Mouse (Mus musculus) G1E (cell line): Measurements from ENCODE around the gene Morn5. TPM values are rescaled to one million over a fixed set of nuclear protein-coding genes. Genes with fewer than 3 reads are reported as not detected.

ENCODE experiments used
- ATAC-seq: 2 replicates; pipeline ENCODE4 v1.8.0; 2016; ENCODE audit warnings: mild to moderate bottlenecking; ENCODE audit not compliant: insufficient number of reproducible peaks, poor library complexity, low FRiP score, severe bottlenecking; ENCODE audit errors: extremely low read depth
- DNase-seq: peaks from one replicate; pipeline ENCODE4 v3.0.0; 2012; ENCODE audit warnings: low spot score
- H3K27me3 ChIP-seq: 2 replicates; pipeline ENCODE4 v1.6.1; 2012; ENCODE audit warnings: mild to moderate bottlenecking, low read length, inconsistent platforms; ENCODE audit not compliant: insufficient read depth
- H3K36me3 ChIP-seq: replicated peaks from 2 replicates; pipeline ENCODE3; 2012; ENCODE audit warnings: mild to moderate bottlenecking, inconsistent platforms
- H3K4me1 ChIP-seq: 2 replicates; pipeline ENCODE4 v1.6.1; 2012; ENCODE audit warnings: low read depth, low read length, inconsistent platforms, mixed read lengths; ENCODE audit not compliant: insufficient read depth
- H3K4me3 ChIP-seq: 2 replicates; pipeline ENCODE4 v1.5.1; 2012; ENCODE audit warnings: low read depth, mild to moderate bottlenecking, inconsistent platforms, low read length, moderate library complexity, mixed read lengths
- H3K9me3 ChIP-seq: replicated peaks from 2 replicates; pipeline ENCODE4 v1.6.1; 2012; ENCODE audit warnings: inconsistent platforms
- CTCF ChIP-seq: IDR thresholded peaks from 2 replicates; pipeline ENCODE4 v1.5.1; 2012; ENCODE audit warnings: low read depth, low read length, inconsistent platforms, mixed read lengths
- GATA1 ChIP-seq: IDR thresholded peaks from 2 replicates; pipeline ENCODE4 v1.6.1; 2012; ENCODE audit warnings: borderline replicate concordance, low read length, inconsistent platforms, mixed read lengths
- GATA2 ChIP-seq: IDR thresholded peaks from 2 replicates; pipeline ENCODE4 v1.6.1; 2012; ENCODE audit warnings: low read depth, low read length, inconsistent platforms, borderline replicate concordance
- POLR2AphosphoS5 ChIP-seq: IDR thresholded peaks from 2 replicates; pipeline ENCODE4 v1.6.1; 2012; ENCODE audit warnings: low read depth, low read length, inconsistent platforms; ENCODE audit not compliant: insufficient replicate concordance
- TAL1 ChIP-seq: conservative IDR thresholded peaks from 2 replicates; pipeline ENCODE4 v1.6.1; 2012; ENCODE audit warnings: low read depth, low read length, inconsistent platforms, mixed read lengths
- polyA plus RNA-seq: library from polyadenylated mRNA; stranded (reverse); fragments of >175 nt; gene quantifications from 2 replicates; pipeline ENCODE4 v1.2.3, GENCODE M21; 2012
- total RNA-seq, 2 experiments: library from RNA; stranded (forward) in 1 of 2; stranded (reverse) in 1 of 2; fragments of 200-1000 nt in 1 of 2; fragments of >200 nt in 1 of 2; fragmentation: Nextera tagmentation in 1 of 2; gene quantifications; 2 replicates each; pipeline ENCODE4 v1.2.3; 2014 to 2017

The Morn5 gene
- total and polyA plus RNA-seq, 3 experiments = 0.22 TPM; not detected in 2

DNA sequence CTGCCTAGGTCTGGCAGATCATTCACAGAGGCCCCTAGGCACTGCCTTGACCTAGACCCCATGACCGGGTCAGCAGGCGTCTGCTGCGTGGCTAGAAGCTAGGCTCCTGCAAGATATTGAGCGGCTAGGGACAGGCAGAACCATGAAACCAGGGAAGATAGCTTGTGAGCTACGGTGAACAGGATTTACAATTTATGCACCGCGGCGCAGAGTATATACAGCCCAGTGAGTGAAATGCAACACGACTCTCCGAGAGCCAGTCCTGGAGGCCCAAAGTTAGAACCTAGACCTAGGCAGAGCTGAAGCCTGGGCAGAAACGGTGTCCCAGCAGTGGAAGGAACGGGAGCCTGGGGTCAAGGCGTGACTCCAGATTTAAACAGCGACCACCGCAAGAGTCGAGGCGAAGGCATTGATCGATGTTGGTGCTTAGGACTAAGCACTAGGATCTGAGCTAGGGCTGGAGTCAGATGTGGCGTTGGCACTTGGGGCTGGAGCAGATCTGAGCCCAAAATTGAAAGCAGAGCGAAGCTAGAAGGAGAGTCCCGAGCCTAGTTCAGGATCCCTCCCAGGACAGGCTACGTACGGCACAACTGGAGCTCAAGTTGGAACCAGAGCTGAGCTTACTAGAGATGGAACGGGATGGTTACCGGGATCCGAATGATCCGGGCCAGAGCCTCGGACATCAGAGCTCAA lies 52.8 kb downstream of the Morn5 start:
- Histone ChIP-seq H3K27me3 (peaks cover 69% of the 10 kb centered on the region), H3K4me3 (no peak overlapping the region), H3K9me3 (no peaks in the 10 kb centered on the region), H3K4me1 (no peaks in the 10 kb centered on the region), H3K36me3 (no peaks in the 10 kb centered on the region)
- ATAC-seq = no peak
- no peak for DNase-seq
- TF ChIP-seq POLR2AphosphoS5 = no peak
- TF ChIP-seq TAL1 = no peak
- no peak for TF ChIP-seq GATA1
- TF ChIP-seq GATA2 = no peak

DNA sequence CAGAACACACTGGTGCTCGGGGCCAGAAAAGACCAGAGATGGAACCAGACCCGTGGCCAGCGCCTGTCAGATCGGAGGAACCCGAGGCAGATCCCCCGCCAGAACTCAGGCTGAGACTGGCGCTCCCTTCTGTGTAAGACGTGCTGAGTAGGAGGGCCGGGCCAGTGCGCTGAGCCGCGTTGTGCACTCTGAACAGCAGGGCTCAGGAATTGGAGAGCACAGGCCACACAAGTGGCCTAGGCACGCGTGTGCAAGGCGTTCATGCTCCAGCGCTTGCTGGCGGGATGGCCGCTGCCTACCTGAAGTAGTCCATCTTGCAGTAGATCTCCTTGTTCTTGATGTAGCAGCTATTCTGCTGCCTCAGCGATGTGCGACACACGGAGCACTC lies 53.3 kb downstream of the Morn5 start:
- Histone ChIP-seq H3K4me1 (no peaks in the 10 kb centered on the region), H3K4me3 (no peak overlapping the region), H3K9me3 (no peaks in the 10 kb centered on the region), H3K36me3 (no peaks in the 10 kb centered on the region), H3K27me3 (peaks cover 66% of the 10 kb centered on the region)
- ATAC-seq (no peak), DNase-seq (no peak)
- TF ChIP-seq GATA1 (no peak), CTCF (no peak), GATA2 (no peak), POLR2AphosphoS5 (no peak), TAL1 (no peak)

DNA sequence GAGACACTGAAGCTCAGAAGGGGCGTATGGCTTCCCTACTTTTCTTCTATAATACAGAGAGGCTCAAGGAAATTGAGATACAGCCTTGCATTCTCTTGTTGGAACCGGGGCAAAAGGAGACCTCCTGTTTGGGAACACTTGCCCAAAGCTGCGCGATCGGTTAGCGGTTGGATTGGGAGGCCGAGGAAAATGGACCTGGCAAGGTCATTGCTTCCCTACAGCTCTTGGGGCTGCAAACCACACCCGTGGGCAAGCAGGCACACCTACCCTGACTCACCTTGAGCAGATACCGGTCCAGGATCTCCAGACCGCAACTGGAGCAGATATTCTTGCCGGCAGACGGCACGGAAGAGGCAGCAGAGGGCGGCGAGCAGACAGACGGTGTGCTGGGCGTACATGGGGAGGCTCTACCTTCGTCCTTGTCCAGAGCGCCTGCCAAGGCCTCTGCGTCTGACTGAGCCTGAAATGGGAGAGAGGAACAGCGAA lies 53.9 kb downstream of the Morn5 start:
- Histone ChIP-seq H3K36me3 (no peaks in the 10 kb centered on the region), H3K4me1 (no peaks in the 10 kb centered on the region), H3K9me3 (no peaks in the 10 kb centered on the region), H3K4me3 (no peak overlapping the region), H3K27me3 (peaks cover 64% of the 10 kb centered on the region)
- ATAC-seq = no peak
- DNase-seq = no peak
- TF ChIP-seq POLR2AphosphoS5 = no peak
- TF ChIP-seq GATA1 = no peak
- TF ChIP-seq TAL1 = no peak
- TF ChIP-seq CTCF = no peak
- TF ChIP-seq GATA2 = no peak

DNA sequence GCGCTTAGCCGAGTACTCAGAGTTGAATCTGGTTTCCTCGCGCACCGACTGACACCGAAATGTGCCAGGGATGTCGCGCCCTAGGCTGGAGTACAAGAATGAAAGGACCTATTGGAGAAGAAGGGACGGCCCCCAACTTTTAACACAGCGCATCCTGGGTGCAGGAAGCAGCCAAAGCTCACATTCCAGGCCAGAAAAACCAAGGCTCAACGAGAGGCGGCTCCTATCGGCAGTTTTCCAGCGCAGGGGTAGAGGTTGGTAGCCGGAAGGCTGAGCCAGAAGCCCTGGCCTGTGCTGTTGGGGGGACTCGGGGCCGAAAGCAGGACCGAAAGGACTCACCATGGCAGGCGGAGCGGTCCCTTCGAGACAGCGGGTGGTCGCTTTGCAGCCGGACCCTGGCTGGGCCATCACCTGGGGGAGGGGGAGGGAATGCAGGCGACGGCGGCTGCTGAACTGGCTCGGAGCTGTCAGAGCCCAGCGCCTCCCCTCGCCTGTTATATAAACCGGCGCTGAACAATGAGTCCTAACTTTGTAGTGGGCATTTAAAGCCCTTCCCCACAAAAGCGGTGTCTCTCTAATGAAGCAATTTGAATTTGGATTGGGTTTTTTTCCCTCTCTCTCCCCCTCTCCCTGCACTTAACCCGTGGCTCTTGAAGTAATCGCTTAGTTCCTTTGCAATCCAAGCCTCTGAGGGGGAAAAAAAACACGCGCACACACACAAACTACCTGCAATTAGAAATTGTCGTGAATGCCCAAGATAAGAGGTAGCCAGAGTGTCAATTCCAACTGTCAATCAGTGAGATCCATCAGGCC lies 54.5 kb downstream of the Morn5 start:
- TF ChIP-seq GATA2 (no peak), POLR2AphosphoS5 (no peak), TAL1 (no peak), CTCF (no peak), GATA1 (no peak)
- H3K4me3 ChIP-seq = no peak overlapping the region
- no peak for ATAC-seq
- no peaks in the 10 kb centered on the region for H3K4me1 ChIP-seq
- H3K9me3 ChIP-seq = no peaks in the 10 kb centered on the region
- DNase-seq = no peak
- no peaks in the 10 kb centered on the region for H3K36me3 ChIP-seq
- H3K27me3 ChIP-seq = peaks cover 59% of the 10 kb centered on the region

DNA sequence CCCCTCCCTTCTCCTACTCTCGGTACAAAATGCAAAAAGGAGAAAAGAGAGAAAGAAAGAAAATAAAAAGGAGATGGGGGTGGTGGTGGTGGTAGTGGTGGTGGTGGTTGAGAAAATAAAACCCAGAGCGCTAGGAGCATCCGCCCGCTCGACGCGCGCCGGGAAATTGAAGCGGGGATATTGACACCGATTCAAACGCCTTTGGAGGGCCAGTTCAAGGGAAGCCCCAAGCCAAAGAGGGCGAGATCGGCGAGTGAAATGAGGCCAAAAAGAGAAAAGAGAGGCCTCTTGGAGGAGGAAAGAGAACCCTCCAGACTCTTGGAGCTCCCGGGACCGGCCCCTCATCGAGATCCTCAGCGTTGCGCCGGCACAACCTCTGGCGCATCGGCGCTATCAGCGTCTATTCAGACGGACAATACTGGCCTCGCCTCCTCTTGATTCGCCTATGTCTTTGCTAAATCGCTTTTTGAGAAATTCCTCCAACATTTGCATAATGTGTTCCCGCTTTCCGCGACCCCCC lies 55.2 kb downstream of the Morn5 start:
- no peaks in the 10 kb centered on the region for H3K4me1 ChIP-seq
- no peaks in the 10 kb centered on the region for H3K36me3 ChIP-seq
- DNase-seq (no peak), ATAC-seq (no peak)
- peaks cover 56% of the 10 kb centered on the region for H3K27me3 ChIP-seq
- TF ChIP-seq GATA2 (no peak), CTCF (no peak)
- H3K9me3 ChIP-seq = no peaks in the 10 kb centered on the region
- H3K4me3 ChIP-seq = no peak overlapping the region

DNA sequence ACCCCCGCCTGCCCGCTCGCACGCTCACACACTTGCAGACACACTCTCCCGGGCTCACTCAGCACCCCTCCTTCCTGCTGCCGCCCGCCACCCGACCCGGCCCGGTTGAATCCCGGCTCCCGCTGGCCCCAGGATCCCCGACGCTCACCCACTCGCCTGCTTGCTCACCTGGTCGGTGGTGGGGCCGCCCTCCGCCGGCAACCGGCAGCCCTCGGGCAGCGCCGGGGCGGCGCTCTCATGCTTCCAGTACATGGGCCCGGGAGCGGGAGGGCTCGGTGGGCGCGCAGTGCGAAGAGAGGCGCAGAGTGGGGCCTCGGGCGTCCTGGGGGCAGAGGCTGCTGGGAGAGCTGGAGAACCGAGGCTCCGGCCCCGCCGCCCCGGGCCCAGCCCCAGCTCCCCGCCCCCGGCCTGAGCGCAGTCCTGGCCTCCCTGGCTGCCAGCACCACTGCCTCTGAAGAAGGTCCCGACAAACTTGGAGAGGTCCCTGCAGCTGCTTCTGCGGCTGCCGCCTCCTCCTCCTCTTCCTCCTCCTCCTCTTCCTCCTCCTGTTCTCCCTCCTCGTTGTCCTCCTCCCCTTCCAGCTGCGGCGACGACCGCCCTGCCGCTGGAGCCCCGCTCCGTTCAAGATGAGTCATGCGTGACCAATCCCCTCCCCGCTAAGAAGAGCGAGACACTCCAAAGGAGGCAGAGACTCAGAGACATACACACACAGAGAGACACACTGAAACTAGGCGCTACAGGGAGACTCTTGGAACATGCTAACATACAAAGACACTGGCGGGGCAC lies 55.9 kb downstream of the Morn5 start, which contains the start of gene Lhx6:
TSS of gene Lhx6 (minus strand) at position 453 of the 786 bp plus-strand sequence.
- DNase-seq (no peak), ATAC-seq (no peak)
- Histone ChIP-seq H3K4me3 (no peak within 1 kb of the TSS), H3K4me1 (no peaks in the 10 kb centered on the region), H3K36me3 (no peaks in the 10 kb centered on the region), H3K9me3 (no peaks in the 10 kb centered on the region), H3K27me3 (peaks cover 55% of the 10 kb centered on the region)
- TF ChIP-seq GATA1 (no peak), GATA2 (no peak), CTCF (no peak), TAL1 (no peak), POLR2AphosphoS5 (no peak)
